Mouse (Mus musculus) limb, embryonic 14.5 days (tissue): ENCODE measurements at regions not wholly inside any gene's neighbourhood (a gene's known extent, or its start where the extent isn't known, plus 50 kb on each side); places are given as distances from the start of the nearest gene placed in this dataset.
A peak's percentile ranks its signal among the peaks of the same experiment; 100 is the strongest.

Experiments used
- ATAC-seq: fragments of 200-750 bp; cut with Nextera tagmentation; 2 replicates; pipeline ENCODE4 v1.8.0; 2017; ENCODE audit warnings: low read depth, moderate number of reproducible peaks, moderate TSS enrichment; ENCODE audit not compliant: low FRiP score
- DNase-seq: peaks from one replicate; pipeline ENCODE4 v3.0.0-alpha.2; 2015; ENCODE audit warnings: low spot score
- H3K27ac ChIP-seq: fragments of 300-500 bp; sonication (generic); replicated peaks from 2 replicates; pipeline ENCODE4 v1.5.1; 2014; ENCODE audit warnings: low read depth, mild to moderate bottlenecking, low read length, moderate library complexity, mixed read lengths
- H3K27me3 ChIP-seq: fragments of 300-500 bp; sonication (generic); 2 replicates; pipeline ENCODE4 v1.6.1; 2014; ENCODE audit warnings: low read length, mixed read lengths; ENCODE audit not compliant: control insufficient read depth, insufficient read depth
- H3K36me3 ChIP-seq: fragments of 300-500 bp; sonication (generic); 2 replicates; pipeline ENCODE4 v1.6.1; 2014; ENCODE audit warnings: mild to moderate bottlenecking, low read length, moderate library complexity, mixed read lengths; ENCODE audit not compliant: control insufficient read depth, insufficient read depth
- H3K4me1 ChIP-seq: fragments of 300-500 bp; sonication (generic); 2 replicates; pipeline ENCODE4 v1.6.1; 2014; ENCODE audit warnings: antibody characterized with exemption, low read length, mixed read lengths; ENCODE audit not compliant: control insufficient read depth, insufficient read depth
- H3K4me2 ChIP-seq: fragments of 300-500 bp; sonication (generic); replicated peaks from 2 replicates; pipeline ENCODE4 v1.6.1; 2014; ENCODE audit warnings: low read depth, mild to moderate bottlenecking, low read length, moderate library complexity; ENCODE audit not compliant: severe bottlenecking
- H3K4me3 ChIP-seq: fragments of 300-500 bp; sonication (generic); replicated peaks from 2 replicates; pipeline ENCODE4 v1.5.1; 2014; ENCODE audit warnings: low read length
- H3K9ac ChIP-seq: fragments of 300-500 bp; sonication (generic); 2 replicates; pipeline ENCODE4 v1.6.1; 2014; ENCODE audit warnings: mild to moderate bottlenecking, low read depth, low read length, moderate library complexity; ENCODE audit not compliant: severe bottlenecking
- H3K9me3 ChIP-seq: fragments of 300-500 bp; sonication (generic); 2 replicates; pipeline ENCODE4 v1.6.1; 2016; ENCODE audit warnings: low read length; ENCODE audit not compliant: control insufficient read depth
- POLR2A ChIP-seq: fragments of 200-500 bp; IDR thresholded peaks from 2 replicates; pipeline ENCODE4 v1.8.0; 2012; ENCODE audit warnings: inconsistent platforms, mild to moderate bottlenecking, moderate library complexity, borderline replicate concordance; ENCODE audit not compliant: insufficient read depth, insufficient read length; ENCODE audit errors: extremely low read depth
- WGBS: fragments of 180-500 bp; shearing (Covaris S2); extraction: QIAGEN DNeasy Blood & Tissue Kit; methylation state at CpG from one replicate; pipeline ENCODE4 v1.1.7; 2014; 5-methylcytosine and 5-hydroxymethylcytosine counted together

GRCm38 (mm10) chr1:51644399-51644798 is 166.2 kb upstream of the Nabp1 start:
- ATAC-seq (no peak), DNase-seq (peak; percentile 72)
- 18% methylated on average over 2 of the region's 2 CpGs for WGBS
- Histone ChIP-seq H3K27ac (no peak overlapping the region), H3K9me3 (no peaks in the 10 kb centered on the region), H3K4me3 (no peak overlapping the region), H3K4me2 (no peak overlapping the region), H3K9ac (no peak overlapping the region), H3K27me3 (no peaks in the 10 kb centered on the region), H3K36me3 (no peaks in the 10 kb centered on the region), H3K4me1 (no peaks in the 10 kb centered on the region)
- no peak for TF ChIP-seq POLR2A

- WGBS: 53% methylated on average over 3 of the region's 3 CpGs
Measured at GRCm38 (mm10) chr1:51643640-51644039, 165.4 kb upstream of the Nabp1 start.

GRCm38 (mm10) chr1:51638519-51639302 is 160.5 kb upstream of the Nabp1 start:
- Histone ChIP-seq H3K4me1 (0 out of 2 replicates have a peak, but pooled peaks cover 2% of the 10 kb centered on the region), H3K4me2 (no peak overlapping the region), H3K4me3 (no peak overlapping the region), H3K9ac (no peak overlapping the region), H3K9me3 (no peaks in the 10 kb centered on the region), H3K36me3 (no peaks in the 10 kb centered on the region), H3K27ac (no peak overlapping the region), H3K27me3 (no peaks in the 10 kb centered on the region)
- 69% methylated on average over 6 of the region's 6 CpGs for WGBS
- TF ChIP-seq POLR2A: no peak
- no peak for DNase-seq
- no peak for ATAC-seq

More at GRCm38 (mm10) chr1:51643640-51644039, 165.4 kb upstream of the Nabp1 start:
- Histone ChIP-seq H3K27ac (no peak overlapping the region), H3K4me2 (no peak overlapping the region), H3K9ac (no peak overlapping the region), H3K4me1 (no peaks in the 10 kb centered on the region), H3K27me3 (no peaks in the 10 kb centered on the region), H3K4me3 (no peak overlapping the region), H3K9me3 (no peaks in the 10 kb centered on the region), H3K36me3 (no peaks in the 10 kb centered on the region)
- no peak for TF ChIP-seq POLR2A
- DNase-seq (no peak), ATAC-seq (no peak)

GRCm38 (mm10) chr1:51635881-51636515 is 157.8 kb upstream of the Nabp1 start:
- H3K36me3 ChIP-seq: no peaks in the 10 kb centered on the region
- DNase-seq: no peak
- TF ChIP-seq POLR2A: no peak
- ATAC-seq: no peak
- H3K4me2 ChIP-seq: no peak overlapping the region
- H3K9me3 ChIP-seq: no peaks in the 10 kb centered on the region
- H3K4me1 ChIP-seq: 0 out of 2 replicates have a peak, but pooled peaks cover 2% of the 10 kb centered on the region
- H3K9ac ChIP-seq: no peak overlapping the region
- H3K27ac ChIP-seq: no peak overlapping the region
- H3K27me3 ChIP-seq: no peaks in the 10 kb centered on the region
- 46% methylated on average over 7 of the region's 7 CpGs for WGBS
- no peak overlapping the region for H3K4me3 ChIP-seq

- H3K27ac ChIP-seq: no peak overlapping the region
- no peaks in the 10 kb centered on the region for H3K27me3 ChIP-seq
- H3K9me3 ChIP-seq: no peaks in the 10 kb centered on the region
- H3K4me1 ChIP-seq: 0 out of 2 replicates have a peak, but pooled peaks cover 2% of the 10 kb centered on the region
- no peaks in the 10 kb centered on the region for H3K36me3 ChIP-seq
- H3K9ac ChIP-seq: no peak overlapping the region
- ATAC-seq (no peak), DNase-seq (no peak)
- H3K4me2 ChIP-seq: no peak overlapping the region
- no peak overlapping the region for H3K4me3 ChIP-seq
- 75% methylated on average over 5 of the region's 5 CpGs for WGBS
- TF ChIP-seq POLR2A: no peak
Measured at GRCm38 (mm10) chr1:51633795-51634194, 155.6 kb upstream of the Nabp1 start.
